Mouse (Mus musculus) bone marrow macrophage, adult 2 months (primary cell): ENCODE results near the gene Etv5.

Source experiments
- CTCF ChIP-seq: IDR thresholded peaks from 2 replicates; pipeline ENCODE4 v1.5.1; 2012; ENCODE audit warnings: low read depth, mild to moderate bottlenecking, low read length, moderate library complexity
- POLR2A ChIP-seq: IDR thresholded peaks from 2 replicates; pipeline ENCODE4 v1.6.1; 2012; ENCODE audit warnings: mild to moderate bottlenecking, low read depth, low read length, borderline replicate concordance

DNA sequence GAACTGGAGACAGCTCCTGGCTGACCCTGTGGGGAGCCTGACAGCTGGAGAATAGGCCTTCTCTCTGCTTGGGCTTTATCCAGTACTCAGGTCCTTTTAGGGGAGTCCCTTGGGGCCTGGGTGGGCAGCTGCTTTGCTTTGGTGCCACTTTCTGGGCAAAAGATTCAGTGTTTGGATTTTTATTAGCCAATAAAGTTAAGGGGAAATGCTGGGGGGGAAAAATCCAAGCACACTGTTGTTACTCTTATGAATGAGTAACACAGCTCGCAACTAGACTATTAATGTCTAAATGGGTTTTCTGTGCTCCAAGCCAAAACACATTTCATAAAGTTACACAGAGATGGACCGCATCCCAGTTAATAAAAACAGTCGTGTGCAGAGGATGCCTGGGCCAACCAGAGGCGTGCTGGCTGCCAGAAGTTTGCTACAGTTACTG, 98.3 kb downstream of the Etv5 start:
- TF ChIP-seq CTCF (no peak), POLR2A (no peak)
